In genomic region chr5:53212087-53212781, GRCm38 (mm10) we compare ENCODE assay signal across 8 mouse cellular contexts. TPM values are rescaled to one million over a fixed set of nuclear protein-coding genes. Genes with fewer than 3 reads are reported as not detected.
DNase-seq lines count a peak whose midpoint lies in the region; ATAC-seq and TF ChIP-seq lines count a peak whose summit lies in the region.

No protein-coding gene starts in this region.

- TF ChIP-seq CTCF in heart, postnatal 0 days (IDR thresholded peaks at IDR 0.05; ENCODE audit: low read depth), result no peak

- H3K9me3 ChIP-seq in heart, postnatal 0 days (replicated peaks; ENCODE audit: control insufficient read depth, low read length), result no peaks in the 10 kb centered on the region
- H3K9me3 ChIP-seq in hindbrain, embryonic 12.5 days (replicated peaks), result no peaks in the 10 kb centered on the region
- H3K9me3 ChIP-seq in midbrain, embryonic 13.5 days, result no peaks in the 10 kb centered on the region

- no peak for ATAC-seq in heart, postnatal 0 days (ENCODE audit: insufficient read depth, low read depth)
- no peak for ATAC-seq in hindbrain, embryonic 12.5 days (ENCODE audit: low FRiP score)
- no peak for ATAC-seq in midbrain, embryonic 13.5 days
- no peak for ATAC-seq in megakaryocyte-erythroid progenitor cell, adult 5-6 weeks (replicated peaks; ENCODE audit: low FRiP score, low TSS enrichment, poor library complexity, severe bottlenecking)

- H3K4me2 ChIP-seq in heart, postnatal 0 days (ENCODE audit: low read depth, low read length), result peak overlapping the region; percentile 99
- peak overlapping the region; percentile 98 for H3K4me2 ChIP-seq in hindbrain, embryonic 12.5 days (replicated peaks)
- H3K4me2 ChIP-seq in midbrain, embryonic 13.5 days (replicated peaks), result peak overlapping the region; percentile 95

- H3K4me3 ChIP-seq in heart, postnatal 0 days (ENCODE audit: low read depth, low read length), result peak overlapping the region; percentile 49
- H3K4me3 ChIP-seq in brown adipose tissue, adult 24 weeks (ENCODE audit: insufficient read depth, low read depth, low read length), result peak overlapping the region; percentile 40
- peak overlapping the region; percentile 70 for H3K4me3 ChIP-seq in hindbrain, embryonic 12.5 days
- H3K4me3 ChIP-seq in midbrain, embryonic 13.5 days (replicated peaks), result peak overlapping the region; percentile 61

- intact Hi-C loops in heart, postnatal 10 days (cut with DNase I), result no loop called here

- no peaks in the 10 kb centered on the region for H3K36me3 ChIP-seq in heart, postnatal 0 days (replicated peaks; ENCODE audit: control insufficient read depth, insufficient read depth, low read length)
- H3K36me3 ChIP-seq in hindbrain, embryonic 12.5 days, result no peaks in the 10 kb centered on the region
- H3K36me3 ChIP-seq in midbrain, embryonic 13.5 days, result no peaks in the 10 kb centered on the region

- DNase-seq in heart, postnatal 0 days (ENCODE audit: low spot score), result no peak
- no peak for DNase-seq in heart, postnatal 10 days
- DNase-seq in right cerebral cortex, postnatal 10 days (ENCODE audit: low spot score in 2 of 2), result no peak
- DNase-seq in ovary, postnatal 10 days (ENCODE audit: low spot score), result no peak

- peaks cover 30% of the 10 kb centered on the region for H3K27me3 ChIP-seq in heart, postnatal 0 days (ENCODE audit: control insufficient read depth, insufficient read depth, low read length)
- H3K27me3 ChIP-seq in hindbrain, embryonic 12.5 days, result peaks cover 27% of the 10 kb centered on the region
- H3K27me3 ChIP-seq in midbrain, embryonic 13.5 days, result peaks cover 25% of the 10 kb centered on the region

- H3K9ac ChIP-seq in heart, postnatal 0 days (replicated peaks; ENCODE audit: low read depth, low read length), result peak overlapping the region; percentile 4; the same call in 1 of the 2 replicates
- H3K9ac ChIP-seq in hindbrain, embryonic 12.5 days, result peak overlapping the region; percentile 75
- H3K9ac ChIP-seq in midbrain, embryonic 13.5 days (replicated peaks), result peak overlapping the region; percentile 77

- peaks cover 18% of the 10 kb centered on the region; the same call in 1 of the 2 replicates for H3K4me1 ChIP-seq in heart, postnatal 0 days (ENCODE audit: control insufficient read depth, insufficient read depth)
- peaks cover 3% of the 10 kb centered on the region; the same call in 1 of the 2 replicates for H3K4me1 ChIP-seq in brown adipose tissue, adult 24 weeks (ENCODE audit: control insufficient read depth, insufficient read depth, insufficient read length, low read length)
- H3K4me1 ChIP-seq in hindbrain, embryonic 12.5 days, result peaks cover 20% of the 10 kb centered on the region
- peaks cover 37% of the 10 kb centered on the region for H3K4me1 ChIP-seq in midbrain, embryonic 13.5 days (replicated peaks)

- H3K27ac ChIP-seq in heart, postnatal 0 days (ENCODE audit: low read depth), result no peak overlapping the region
- H3K27ac ChIP-seq in brown adipose tissue, adult 24 weeks (replicated peaks; ENCODE audit: low read depth, low read length), result no peak overlapping the region
- no peak overlapping the region for H3K27ac ChIP-seq in hindbrain, embryonic 12.5 days
- no peak overlapping the region for H3K27ac ChIP-seq in midbrain, embryonic 13.5 days

- TF ChIP-seq EP300 in heart, postnatal 0 days (IDR thresholded peaks at IDR 0.05; ENCODE audit: low read depth), result no peak

- WGBS in heart, postnatal 0 days, result 24% methylated on average over 20 of the region's 20 CpGs
- WGBS in hindbrain, embryonic 12.5 days, result 23% methylated on average over 20 of the region's 20 CpGs
- 22% methylated on average over 20 of the region's 20 CpGs for WGBS in midbrain, embryonic 13.5 days

RNA-seq across cellular contexts. Expression of gene Sel1l3, which starts 1.5 kb away (rescaled TPM):
- total RNA-seq in heart, postnatal 0 days (2014; rRNA removed; ENCODE audit: low replicate concordance), result 0.89 and 1.4 TPM in 2 replicates
- polyA plus RNA-seq in heart, postnatal 0 days (2015; fragmentation: Nextera tagmentation; extraction: Ambion mirVana), result 0.14 and 0.37 TPM in 2 replicates
- under 1 TPM; 0.55 to 0.57 TPM for total RNA-seq in heart, postnatal 10 days (2021)
- 0.25 and 0.48 TPM in 2 replicates for polyA plus RNA-seq in brown adipose tissue, adult 24 weeks (2012; ENCODE audit: insufficient read depth, insufficient read length, missing spikeins)
- polyA plus RNA-seq in hindbrain, embryonic 12.5 days (2016; fragmentation: Nextera tagmentation; extraction: Ambion mirVana), result 4.8 and 5.1 TPM in 2 replicates
- polyA plus RNA-seq in midbrain, embryonic 13.5 days (2015; fragmentation: Nextera tagmentation; extraction: Ambion mirVana), result 3.2 and 3.8 TPM in 2 replicates
- total RNA-seq in megakaryocyte-erythroid progenitor cell, adult 5-6 weeks (2014; fragmentation: Nextera tagmentation), result not detected in 2 replicates
- not detected in 2 replicates for total RNA-seq in megakaryocyte-erythroid progenitor cell, adult 5-6 weeks (2017)

RNA-seq across cellular contexts. Expression of gene Smim20, which starts 54.6 kb away (rescaled TPM):
- total RNA-seq in heart, postnatal 0 days (2014; rRNA removed; ENCODE audit: low replicate concordance), result 153 and 163 TPM in 2 replicates
- polyA plus RNA-seq in heart, postnatal 0 days (2015; fragmentation: Nextera tagmentation; extraction: Ambion mirVana), result 218 TPM in 2 replicates
- 10 to 100 TPM; 87.8 to 88.7 TPM for total RNA-seq in heart, postnatal 10 days (2021)
- 155 TPM in 2 replicates for polyA plus RNA-seq in brown adipose tissue, adult 24 weeks (2012; ENCODE audit: insufficient read depth, insufficient read length, missing spikeins)
- 62.9 and 63.0 TPM in 2 replicates for polyA plus RNA-seq in hindbrain, embryonic 12.5 days (2016; fragmentation: Nextera tagmentation; extraction: Ambion mirVana)
- polyA plus RNA-seq in midbrain, embryonic 13.5 days (2015; fragmentation: Nextera tagmentation; extraction: Ambion mirVana), result 72.3 and 75.8 TPM in 2 replicates
- 56.5 and 92.9 TPM in 2 replicates for total RNA-seq in megakaryocyte-erythroid progenitor cell, adult 5-6 weeks (2014; fragmentation: Nextera tagmentation)
- 30.0 and 44.5 TPM in 2 replicates for total RNA-seq in megakaryocyte-erythroid progenitor cell, adult 5-6 weeks (2017)

Comparison
In these comparisons a context has a peak if more than half of its experiments do, and no peak if none do; other contexts are left out.
1. H3K9ac ChIP-seq: peak in every context shown above with its lines; median percentile 77 in midbrain, embryonic 13.5 days; 75 in hindbrain, embryonic 12.5 days; 4 in heart, postnatal 0 days.